Mouse (Mus musculus): Measurements from ENCODE around the gene Glud1.

GRCm38 (mm10) chr14:34349007-34349406 lies 38.5 kb downstream of the Glud1 start:
- TF ChIP-seq CTCF (IDR thresholded peaks at IDR 0.05; ENCODE audit: low read depth, low read length), result no peak
- no peak for TF ChIP-seq GATA2 (IDR thresholded peaks at IDR 0.05; ENCODE audit: borderline replicate concordance, low read depth, low read length)

Measured in G1E (cell line).